Mouse (Mus musculus): ENCODE measurements around the gene Irf9.

DNA sequence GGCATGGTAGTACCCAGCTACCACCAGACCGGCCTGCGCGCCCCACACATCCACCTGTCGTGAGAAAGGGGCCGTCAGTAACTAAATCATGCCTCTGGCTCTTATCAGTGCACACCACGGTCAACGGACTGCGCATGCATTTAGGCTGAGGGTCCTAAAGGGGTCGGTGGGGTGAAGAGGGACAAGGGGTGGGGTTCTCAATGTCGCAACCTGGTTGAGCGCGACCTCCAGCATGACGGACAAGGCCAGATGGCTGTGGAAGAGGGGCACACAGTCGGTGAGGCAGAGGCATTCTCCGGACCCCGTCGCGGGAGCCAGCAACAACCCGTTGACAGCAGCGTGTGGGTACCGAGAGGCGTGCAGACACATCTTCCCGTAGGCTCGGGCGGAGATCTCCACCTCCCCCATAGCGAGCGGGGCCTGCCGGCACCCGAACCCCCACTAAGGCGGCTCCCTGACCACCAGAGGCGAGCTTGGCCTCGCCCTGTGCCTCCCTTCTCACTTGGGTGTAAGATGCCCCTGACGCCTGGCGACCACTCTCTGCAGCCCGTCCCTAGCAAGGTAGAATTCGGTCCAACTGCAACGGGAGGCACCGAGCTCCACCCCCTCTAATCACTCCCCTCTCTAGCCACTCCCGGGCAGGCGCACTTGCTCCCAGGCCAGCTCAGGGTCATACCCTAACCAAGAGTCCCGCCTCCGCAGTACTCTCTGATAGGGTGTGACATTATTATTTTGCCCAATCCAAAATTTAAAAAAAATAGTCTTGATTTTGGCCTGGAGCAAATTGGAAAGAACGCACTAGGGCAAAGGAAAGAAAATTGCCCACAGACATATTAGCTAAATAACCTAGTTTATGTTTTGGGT is 18.4 kb upstream of the Irf9 start, which contains the start of gene Emc9:
- TF ChIP-seq POLR2A (IDR thresholded peaks at IDR 0.05; ENCODE audit: borderline replicate concordance, control insufficient read depth, low read depth, low read length) (peak; percentile 58; the same call in 1 of the 2 replicates), CTCF (IDR thresholded peaks at IDR 0.05; ENCODE audit: control insufficient read depth, insufficient read depth, low read length) (no peak)
